ENCODE assay signal across 11 mouse cellular contexts in the genomic region with DNA sequence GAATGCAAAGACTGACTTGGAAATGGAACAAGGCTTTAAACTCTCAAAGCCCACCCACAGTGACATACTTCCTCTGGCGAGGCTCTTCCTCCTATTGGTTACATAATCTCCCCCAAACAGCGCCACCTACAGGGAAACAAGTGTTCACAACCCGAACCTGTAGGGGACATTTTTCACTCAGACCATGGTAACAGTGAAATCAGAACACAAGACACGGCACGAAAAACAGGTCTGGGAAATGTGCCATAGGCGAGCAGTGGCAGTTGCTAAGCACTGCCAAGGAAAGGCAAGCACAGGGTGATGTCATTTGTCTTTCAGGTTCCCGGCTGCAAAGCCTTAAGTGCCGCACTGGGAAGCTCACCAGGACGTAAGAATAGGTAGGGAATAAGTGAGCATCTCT.
DNase-seq lines count a peak whose midpoint lies in the region; ATAC-seq and TF ChIP-seq lines count a peak whose summit lies in the region.
"Had no signal": no experiment of that assay in that cellular context is flagged by ENCODE, and none has a peak within 500 bp of the region (broad histone marks: within the 10 kb centered on the region; RNA-seq: fewer than 3 reads in every experiment).

No protein-coding gene starts in this region.

- no peak for TF ChIP-seq EP300 in lung, postnatal 0 days (IDR thresholded peaks at IDR 0.05)

- H3K4me3 ChIP-seq in lung, postnatal 0 days (ENCODE audit: low read depth, low read length): no peak overlapping the region
- H3K4me3 ChIP-seq in kidney, embryonic 15.5 days (replicated peaks): no peak overlapping the region

- DNase-seq in heart, adult 8-10 months (ENCODE audit: low spot score): peak; percentile 41
- DNase-seq in heart, postnatal 10 days: no peak
- DNase-seq in lung, postnatal 0 days (ENCODE audit: low spot score): peak; percentile 69
- DNase-seq in lung, postnatal 10 days: no peak
- DNase-seq in brain, embryonic 14.5 days (ENCODE audit: low read depth): peak; percentile 65
- peak; percentile 35 to 45 for DNase-seq in left cerebral cortex, postnatal 10 days (ENCODE audit: extremely low spot score in 1 of 2, low spot score in 2 of 2)
- DNase-seq: embryo, embryonic 11 days; gastrocnemius, postnatal 36 days; liver; thymus, adult 18-20 months had no signal

- H3K27me3 ChIP-seq in lung, postnatal 0 days (replicated peaks; ENCODE audit: insufficient read depth, low read length): no peaks in the 10 kb centered on the region
- no peaks in the 10 kb centered on the region for H3K27me3 ChIP-seq in kidney, embryonic 15.5 days

- H3K27ac ChIP-seq in lung, postnatal 0 days (ENCODE audit: low read length): no peak overlapping the region; the same call in 1 of the 2 replicates
- H3K27ac ChIP-seq in kidney, embryonic 15.5 days: no peak overlapping the region

- H3K36me3 ChIP-seq in lung, postnatal 0 days (ENCODE audit: insufficient read depth, low read length): no peaks in the 10 kb centered on the region
- H3K36me3 ChIP-seq in kidney, embryonic 15.5 days: no peaks in the 10 kb centered on the region

- intact Hi-C loops in heart, postnatal 10 days (cut with DNase I): no loop called here
- intact Hi-C loops in left cerebral cortex, postnatal 10 days (cut with DNase I): loop anchor here (5.0 kb wide), 1 partner anchor 81 kb away; a partner anchor contains a TSS

- H3K4me2 ChIP-seq in lung, postnatal 0 days (replicated peaks; ENCODE audit: low read depth, low read length): no peak overlapping the region
- no peak overlapping the region for H3K4me2 ChIP-seq in kidney, embryonic 15.5 days

- no peak for ATAC-seq in lung, postnatal 0 days
- ATAC-seq in kidney, embryonic 15.5 days (replicated peaks; ENCODE audit: low FRiP score): no peak

- H3K4me1 ChIP-seq in lung, postnatal 0 days (ENCODE audit: insufficient read depth, low read depth, low read length): peaks cover 13% of the 10 kb centered on the region; the same call in 1 of the 2 replicates
- H3K4me1 ChIP-seq in kidney, embryonic 15.5 days: peaks cover 20% of the 10 kb centered on the region

- WGBS in lung, postnatal 0 days: 63% methylated on average over 9 of the region's 9 CpGs
- 93% methylated on average over 9 of the region's 9 CpGs for WGBS in kidney, embryonic 15.5 days

- TF ChIP-seq POLR2A in brain, embryonic 14.5 days (IDR thresholded peaks at IDR 0.05; ENCODE audit: borderline replicate concordance, extremely low read depth, insufficient read depth, insufficient read length, poor library complexity, severe bottlenecking): no peak

- peak; percentile 48 for TF ChIP-seq CTCF in lung, postnatal 0 days (IDR thresholded peaks at IDR 0.05)
- no peak for TF ChIP-seq CTCF in brain, embryonic 14.5 days (IDR thresholded peaks at IDR 0.05; ENCODE audit: borderline replicate concordance, extremely low read depth, insufficient read depth, insufficient read length)

- H3K9ac ChIP-seq in lung, postnatal 0 days (replicated peaks; ENCODE audit: low read depth): no peak overlapping the region
- no peak overlapping the region for H3K9ac ChIP-seq in kidney, embryonic 15.5 days

- no peaks in the 10 kb centered on the region for H3K9me3 ChIP-seq in lung, postnatal 0 days (ENCODE audit: low read length)
- H3K9me3 ChIP-seq in kidney, embryonic 15.5 days (replicated peaks): no peaks in the 10 kb centered on the region

Comparison
In these comparisons a context has a peak if more than half of its experiments do, and no peak if none do; other contexts are left out.
1. DNase-seq: peak in heart, adult 8-10 months (single experiment), lung, postnatal 0 days (single experiment), brain, embryonic 14.5 days (single experiment) and left cerebral cortex, postnatal 10 days (2 of 2); none in heart, postnatal 10 days (0 of 2) and lung, postnatal 10 days (single experiment).